Mouse (Mus musculus) right cerebral cortex, postnatal 25 days (tissue): ENCODE data around the gene Mrps23.

Experiments
- DNase-seq: peaks from one replicate; pipeline ENCODE4 v3.0.0; 2022

Gene Mrps23

DNA sequence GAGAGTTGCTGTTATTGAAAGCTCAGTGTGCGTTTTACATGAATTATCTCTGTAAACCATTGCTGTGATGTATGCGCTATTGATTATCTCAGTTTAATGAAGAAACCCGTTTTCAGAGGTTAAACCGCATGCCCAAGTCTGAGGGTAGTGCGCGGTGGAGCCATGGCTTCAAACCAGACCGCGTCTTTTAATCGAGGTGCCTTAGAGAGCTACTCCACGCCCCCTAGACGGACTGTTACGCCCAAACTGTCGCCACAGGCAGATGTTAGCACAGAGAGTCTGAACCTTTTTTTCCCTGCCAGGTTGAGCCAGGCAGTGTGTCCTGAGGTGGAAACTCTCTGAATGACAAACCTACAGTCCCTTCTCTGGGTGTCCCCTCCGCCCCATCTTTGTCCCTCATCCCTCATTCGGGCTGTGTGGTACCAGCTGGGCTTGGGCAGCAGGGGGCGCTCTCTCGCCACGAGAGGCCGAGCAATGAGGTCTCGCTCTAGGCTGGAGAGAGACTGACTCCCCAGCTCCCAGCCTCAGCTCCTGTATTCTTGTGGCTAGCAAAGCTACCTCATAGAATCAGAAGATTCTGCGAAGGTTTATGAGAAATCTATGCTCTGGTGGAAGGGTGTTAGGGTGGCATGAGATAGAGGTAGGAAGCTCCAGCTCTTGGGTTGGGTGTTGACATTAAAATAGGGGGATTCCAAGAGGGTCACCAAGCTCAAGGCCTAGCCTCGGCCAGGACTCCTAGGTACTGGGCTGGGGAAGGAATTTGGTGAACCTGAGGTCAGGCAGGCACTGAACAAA, 48.0 kb downstream of the Mrps23 start:
- peak; percentile 79 for DNase-seq

DNA sequence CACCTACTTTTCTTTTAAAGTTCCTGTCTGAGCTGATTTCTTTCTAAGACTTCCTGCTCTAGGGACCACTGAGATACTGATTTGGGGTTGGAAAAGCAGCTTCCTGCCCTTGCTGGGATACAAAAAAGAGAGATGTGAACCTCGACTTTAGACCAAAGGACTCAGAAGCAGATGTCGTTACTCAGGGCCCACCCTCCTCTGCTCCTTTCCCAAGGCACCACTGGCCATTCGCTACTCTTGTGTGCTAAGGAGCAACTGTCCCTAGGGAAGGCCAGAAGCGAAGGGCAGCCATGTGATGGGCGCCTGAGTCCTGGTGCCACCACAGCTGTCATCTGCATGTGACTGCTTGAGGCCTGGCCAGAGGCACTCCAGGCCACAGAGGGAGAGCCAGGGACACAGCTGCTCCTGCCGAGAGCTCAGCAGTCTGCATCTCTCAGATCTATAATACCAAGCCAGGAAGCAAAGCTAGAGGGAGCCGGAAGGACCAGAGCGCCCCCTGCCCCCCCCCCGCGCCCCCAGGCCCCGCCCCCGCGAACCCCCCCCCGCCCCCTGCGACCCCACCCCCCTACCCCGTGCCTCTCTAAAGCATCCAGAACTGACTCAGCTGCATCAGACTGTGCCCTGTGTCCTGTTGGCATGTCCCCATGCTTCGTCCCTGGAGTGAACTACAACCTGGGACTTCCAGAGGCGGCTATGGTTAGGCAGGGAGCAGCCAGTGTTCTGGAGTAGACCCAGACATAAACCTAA, 48.8 kb downstream of the Mrps23 start:
- DNase-seq: no peak

DNA sequence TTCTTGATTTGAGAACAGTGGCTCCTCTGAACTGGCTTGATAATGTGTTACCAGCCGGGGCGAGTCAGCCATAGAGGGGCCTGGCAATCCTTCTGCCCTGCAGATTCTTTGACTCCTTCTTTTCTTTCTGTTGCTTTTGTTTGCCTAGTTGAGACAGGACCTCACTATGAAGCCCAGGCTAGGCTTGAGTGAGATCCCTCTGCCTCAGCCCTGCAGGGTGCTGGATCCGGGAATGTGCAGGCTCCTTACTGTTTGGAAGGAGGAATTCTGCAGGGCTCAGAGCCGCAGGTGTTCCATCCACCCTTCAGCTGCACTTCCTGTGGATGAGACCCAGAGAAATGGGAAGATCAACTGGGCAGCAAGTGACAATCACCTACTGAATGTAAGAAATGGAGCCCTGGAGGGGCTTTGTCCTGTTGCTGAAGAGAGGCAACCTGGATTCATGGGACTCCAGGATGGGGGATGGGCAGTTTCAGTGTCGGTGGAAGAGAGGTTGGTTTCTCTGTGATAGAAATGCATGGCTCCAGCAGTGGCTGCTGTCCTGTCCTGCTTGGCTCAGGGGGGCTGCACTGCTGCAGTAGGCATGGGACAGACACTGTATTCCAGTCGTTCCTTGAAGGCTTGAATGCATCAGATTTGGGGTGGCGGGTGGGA, 49.5 kb downstream of the Mrps23 start:
- DNase-seq: no peak

DNA sequence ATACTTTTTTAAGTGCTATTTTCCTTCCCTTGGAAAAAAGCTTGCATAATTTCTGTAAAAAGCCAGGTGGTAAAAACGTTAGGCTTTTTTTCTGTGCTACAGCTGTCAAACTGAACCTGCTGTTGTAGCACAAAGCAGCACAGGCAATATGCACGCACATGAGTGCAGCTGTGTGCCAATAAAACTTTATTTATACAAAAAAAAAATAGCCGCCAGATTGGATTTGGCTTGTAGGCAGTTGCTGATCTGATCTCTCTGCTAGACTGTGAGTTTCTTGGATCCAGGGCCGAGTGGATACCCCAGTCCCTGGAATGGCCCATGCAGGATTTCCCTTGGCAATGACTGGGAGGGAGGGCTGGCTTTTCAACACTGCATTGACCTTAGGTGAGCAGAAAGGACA, 53.5 kb downstream of the Mrps23 start:
- DNase-seq: no peak

DNA sequence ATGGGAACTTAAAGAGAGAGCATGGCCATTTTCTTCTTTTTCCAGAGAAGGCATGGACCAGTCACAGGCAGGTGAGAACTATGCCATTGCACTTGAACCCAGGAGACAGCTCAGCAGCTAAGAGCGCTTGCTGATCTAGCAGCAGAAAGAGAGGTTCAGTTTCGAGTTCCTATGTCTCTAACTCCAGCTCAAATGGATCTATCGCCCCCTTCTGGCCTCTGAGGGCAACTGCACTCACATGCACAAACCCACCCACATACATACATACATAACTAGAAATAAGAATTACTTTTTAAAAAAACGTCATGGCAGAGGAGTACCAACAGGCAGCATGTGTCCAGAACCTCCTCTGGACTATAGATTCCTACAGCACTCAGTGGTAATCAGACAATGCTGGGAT, 54.0 kb downstream of the Mrps23 start:
- no peak for DNase-seq

DNA sequence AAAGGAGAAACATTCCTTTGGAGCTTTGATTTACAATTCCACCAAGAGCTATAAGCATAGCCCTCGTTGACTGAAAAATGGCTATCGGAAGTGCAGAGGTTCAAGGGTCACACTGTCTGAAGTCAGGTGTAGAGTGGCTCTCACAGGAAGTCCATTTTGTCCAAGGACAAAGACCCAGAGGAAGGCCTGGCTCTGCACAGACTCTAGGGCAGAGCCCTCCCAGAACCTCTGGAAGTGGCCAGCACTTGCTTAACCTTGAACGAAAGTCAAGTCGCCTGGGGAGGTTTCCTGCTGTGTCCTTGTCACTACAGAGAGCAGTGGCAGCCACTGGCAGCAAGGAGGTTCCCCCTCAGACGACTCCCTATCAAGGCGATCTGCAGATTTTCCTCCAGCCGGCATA, 56.3 kb downstream of the Mrps23 start:
- no peak for DNase-seq
